Mouse (Mus musculus): ENCODE measurements around the gene Slc35d1.

DNA sequence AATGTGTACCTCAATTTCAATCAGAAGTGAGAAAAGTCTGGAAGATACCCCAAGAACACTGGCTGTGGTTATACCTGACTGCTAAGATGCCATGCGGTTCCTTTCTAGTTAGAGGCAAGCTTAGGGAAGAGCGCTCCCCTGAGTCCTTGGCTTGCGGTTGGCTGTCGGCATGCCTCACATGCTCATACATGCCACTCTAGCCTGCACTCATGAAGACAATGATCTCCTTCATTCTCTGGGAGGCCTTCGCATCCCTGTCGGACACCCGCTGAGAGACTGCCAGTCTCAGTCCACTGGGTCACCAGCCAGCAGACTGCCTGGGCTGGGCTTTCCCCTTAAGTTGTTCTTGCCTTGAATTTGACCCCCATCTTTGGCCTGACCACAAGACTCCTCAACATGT, 41.0 kb downstream of the Slc35d1 start:
- TF ChIP-seq CTCF (IDR thresholded peaks at IDR 0.05; ENCODE audit: borderline replicate concordance, extremely low read depth, insufficient read depth, insufficient read length) (no peak), POLR2A (IDR thresholded peaks at IDR 0.05; ENCODE audit: borderline replicate concordance, extremely low read depth, insufficient read depth, insufficient read length, poor library complexity, severe bottlenecking) (no peak)

Measured in brain, embryonic 14.5 days (tissue).